Mouse (Mus musculus) limb, embryonic 15.5 days (tissue): ENCODE results near the gene Agtr1a. TPM values are rescaled to one million over a fixed set of nuclear protein-coding genes. Genes with fewer than 3 reads are reported as not detected.

ENCODE experiments used
- ATAC-seq: fragments of 200-750 bp; cut with Nextera tagmentation; 2 replicates; pipeline ENCODE4 v1.8.0; 2017; ENCODE audit warnings: low read depth, moderate TSS enrichment; ENCODE audit not compliant: insufficient number of reproducible peaks, low FRiP score, low TSS enrichment
- H3K27ac ChIP-seq: fragments of 300-500 bp; sonication (generic); 2 replicates; pipeline ENCODE4 v1.5.1; 2015; ENCODE audit warnings: moderate library complexity, mild to moderate bottlenecking, inconsistent platforms
- H3K27me3 ChIP-seq: fragments of 300-500 bp; sonication (generic); 2 replicates; pipeline ENCODE4 v1.6.1; 2015; ENCODE audit warnings: inconsistent platforms
- H3K36me3 ChIP-seq: fragments of 300-500 bp; sonication (generic); 2 replicates; pipeline ENCODE4 v1.6.1; 2015; ENCODE audit warnings: inconsistent platforms
- H3K4me1 ChIP-seq: fragments of 300-500 bp; sonication (generic); 2 replicates; pipeline ENCODE4 v1.6.1; 2015; ENCODE audit warnings: inconsistent platforms
- H3K4me2 ChIP-seq: fragments of 300-500 bp; sonication (generic); 2 replicates; pipeline ENCODE4 v1.6.1; 2015; ENCODE audit warnings: mild to moderate bottlenecking, inconsistent platforms
- H3K4me3 ChIP-seq: fragments of 300-500 bp; sonication (generic); 2 replicates; pipeline ENCODE4 v1.5.1; 2015; ENCODE audit warnings: mild to moderate bottlenecking, inconsistent platforms
- H3K9ac ChIP-seq: fragments of 300-500 bp; sonication (generic); 2 replicates; pipeline ENCODE4 v1.6.1; 2015; ENCODE audit warnings: inconsistent platforms
- H3K9me3 ChIP-seq: fragments of 300-500 bp; sonication (generic); 2 replicates; pipeline ENCODE4 v1.6.1; 2016; ENCODE audit warnings: inconsistent platforms
- WGBS: fragments of 180-500 bp; shearing (Covaris S2); methylation state at CpG from one replicate; pipeline ENCODE4 v1.1.7; 2015; 5-methylcytosine and 5-hydroxymethylcytosine counted together
- polyA plus RNA-seq: library from polyadenylated mRNA; unstranded; fragments of >200 nt; fragmentation: Nextera tagmentation; extraction: Ambion mirVana; gene quantifications from 2 replicates; pipeline ENCODE4 v1.2.1, GENCODE M21; 2015

Gene Agtr1a
- polyA plus RNA-seq, 1 experiment from 2014 or later = 7.6 TPM

GRCm38 (mm10) chr13:30341987-30342898 is 6.0 kb downstream of the Agtr1a start:
- ATAC-seq = 0 out of 2 replicates have a peak, but pooled peaks have one; percentile 14
- H3K27me3 ChIP-seq = peaks cover 5% of the 10 kb centered on the region; the same call in 1 of the 2 replicates
- H3K9me3 ChIP-seq = no peaks in the 10 kb centered on the region
- H3K4me2 ChIP-seq = no peak overlapping the region
- H3K4me1 ChIP-seq = peaks cover 4% of the 10 kb centered on the region; the same call in 1 of the 2 replicates
- H3K36me3 ChIP-seq = no peaks in the 10 kb centered on the region
- no peak overlapping the region for H3K4me3 ChIP-seq
- no peak overlapping the region for H3K9ac ChIP-seq
- WGBS = 58% methylated on average over 19 of the region's 19 CpGs
- H3K27ac ChIP-seq = peak overlapping the region; percentile 27; the same call in 1 of the 2 replicates

DNA sequence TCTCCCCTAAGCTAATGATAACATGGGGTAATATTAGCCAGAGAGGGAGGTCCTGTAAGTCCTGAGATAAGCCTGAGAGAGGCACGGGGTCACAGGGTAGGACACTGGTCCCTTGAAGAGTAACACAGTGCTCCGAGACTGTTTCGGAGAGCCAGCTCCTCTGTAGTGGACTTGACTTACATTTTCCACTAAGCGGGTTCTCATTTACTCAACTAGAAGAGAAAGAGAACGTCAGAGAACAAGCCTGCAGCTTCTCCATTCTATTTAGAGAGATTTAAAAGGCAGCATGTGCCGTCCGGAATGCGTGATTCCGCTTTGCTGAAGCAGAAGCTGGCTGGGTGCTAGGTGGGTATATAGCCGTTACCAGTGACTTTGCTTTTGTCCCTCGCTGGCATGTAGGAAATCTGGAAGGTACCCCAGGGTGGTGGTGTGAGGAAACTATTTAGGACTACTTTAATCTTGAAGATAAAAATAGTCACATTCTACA is 9.2 kb downstream of the Agtr1a start:
- H3K9ac ChIP-seq = no peak overlapping the region
- ATAC-seq = no peak
- WGBS = 83% methylated on average over 11 of the region's 11 CpGs
- no peak overlapping the region for H3K4me2 ChIP-seq
- no peak overlapping the region for H3K4me3 ChIP-seq
- H3K27ac ChIP-seq = no peak overlapping the region
- no peaks in the 10 kb centered on the region for H3K9me3 ChIP-seq
- H3K4me1 ChIP-seq = peaks cover 4% of the 10 kb centered on the region; the same call in 1 of the 2 replicates
- no peaks in the 10 kb centered on the region for H3K27me3 ChIP-seq
- H3K36me3 ChIP-seq = no peaks in the 10 kb centered on the region

- no peaks in the 10 kb centered on the region for H3K36me3 ChIP-seq
These were observed 10.6 kb downstream of the Agtr1a start for GRCm38 (mm10) chr13:30346881-30347280.

DNA sequence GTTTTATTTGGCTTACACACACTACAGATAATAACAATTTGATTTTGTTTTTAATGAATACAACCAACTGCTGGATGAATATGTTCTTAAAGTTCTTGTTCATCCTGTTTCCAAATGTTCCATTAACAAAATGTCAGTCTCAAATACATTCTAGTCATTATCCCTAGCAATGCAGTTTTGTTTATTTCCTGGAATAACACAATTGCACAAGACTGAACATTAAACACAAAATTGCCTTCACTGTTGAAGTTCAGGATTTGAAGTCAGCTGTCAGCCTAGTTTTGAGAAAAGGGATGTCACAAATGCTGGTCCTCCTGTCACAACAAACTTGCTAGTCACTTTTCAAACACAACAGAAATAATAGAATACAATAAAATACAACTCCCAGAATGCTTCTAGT is 12.1 kb downstream of the Agtr1a start:
- Histone ChIP-seq H3K36me3 (no peaks in the 10 kb centered on the region), H3K27me3 (no peaks in the 10 kb centered on the region), H3K4me2 (no peak overlapping the region), H3K9me3 (no peaks in the 10 kb centered on the region), H3K4me3 (no peak overlapping the region), H3K27ac (no peak overlapping the region), H3K4me1 (no peaks in the 10 kb centered on the region), H3K9ac (no peak overlapping the region)
- ATAC-seq = no peak

More at GRCm38 (mm10) chr13:30346881-30347280, 10.6 kb downstream of the Agtr1a start:
- Histone ChIP-seq H3K9me3 (no peaks in the 10 kb centered on the region), H3K4me2 (no peak overlapping the region), H3K27ac (no peak overlapping the region), H3K9ac (no peak overlapping the region), H3K27me3 (no peaks in the 10 kb centered on the region), H3K4me3 (no peak overlapping the region), H3K4me1 (peaks cover 4% of the 10 kb centered on the region; the same call in 1 of the 2 replicates)
- ATAC-seq = no peak
- WGBS = 55% methylated on average over 4 of the region's 4 CpGs

GRCm38 (mm10) chr13:30351966-30352365 is 15.7 kb downstream of the Agtr1a start:
- Histone ChIP-seq H3K4me2 (no peak overlapping the region), H3K27me3 (no peaks in the 10 kb centered on the region), H3K27ac (no peak overlapping the region), H3K4me1 (no peaks in the 10 kb centered on the region), H3K9ac (no peak overlapping the region), H3K4me3 (no peak overlapping the region), H3K36me3 (no peaks in the 10 kb centered on the region), H3K9me3 (no peaks in the 10 kb centered on the region)
- WGBS = 76% methylated on average over 13 of the region's 13 CpGs
- no peak for ATAC-seq

GRCm38 (mm10) chr13:30354991-30355580 is 18.8 kb downstream of the Agtr1a start:
- ATAC-seq = no peak
- Histone ChIP-seq H3K9me3 (no peaks in the 10 kb centered on the region), H3K27ac (no peak overlapping the region), H3K9ac (no peak overlapping the region), H3K4me2 (no peak overlapping the region), H3K4me1 (no peaks in the 10 kb centered on the region), H3K36me3 (no peaks in the 10 kb centered on the region), H3K27me3 (no peaks in the 10 kb centered on the region), H3K4me3 (no peak overlapping the region)
- WGBS = 89% methylated on average over 6 of the region's 6 CpGs

DNA sequence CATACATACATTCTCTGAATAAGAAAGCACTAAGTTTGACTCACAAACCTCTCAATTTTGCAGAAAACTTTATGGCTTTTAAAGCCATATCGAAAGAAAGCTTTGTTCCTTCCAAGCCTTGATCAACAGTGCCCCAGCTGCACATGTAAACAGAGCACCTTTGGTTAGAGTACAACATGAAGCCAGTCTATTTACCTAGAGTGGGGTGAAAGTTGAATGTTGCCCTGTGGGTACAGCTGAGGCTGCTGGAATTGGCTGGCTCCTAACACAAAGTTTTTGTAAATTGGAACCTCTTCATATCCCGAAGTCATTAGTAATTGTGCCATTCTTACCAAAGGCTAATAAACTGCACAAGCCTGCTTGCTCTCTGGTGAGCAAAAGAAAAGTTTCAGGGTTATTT is 19.7 kb downstream of the Agtr1a start:
- no peak for ATAC-seq
- H3K9ac ChIP-seq = no peak overlapping the region
- WGBS = 61% methylated on average over 2 of the region's 2 CpGs
- no peaks in the 10 kb centered on the region for H3K9me3 ChIP-seq
- H3K27ac ChIP-seq = no peak overlapping the region
- no peaks in the 10 kb centered on the region for H3K27me3 ChIP-seq
- no peaks in the 10 kb centered on the region for H3K36me3 ChIP-seq
- no peak overlapping the region for H3K4me2 ChIP-seq
- H3K4me3 ChIP-seq = no peak overlapping the region
- H3K4me1 ChIP-seq = no peaks in the 10 kb centered on the region

DNA sequence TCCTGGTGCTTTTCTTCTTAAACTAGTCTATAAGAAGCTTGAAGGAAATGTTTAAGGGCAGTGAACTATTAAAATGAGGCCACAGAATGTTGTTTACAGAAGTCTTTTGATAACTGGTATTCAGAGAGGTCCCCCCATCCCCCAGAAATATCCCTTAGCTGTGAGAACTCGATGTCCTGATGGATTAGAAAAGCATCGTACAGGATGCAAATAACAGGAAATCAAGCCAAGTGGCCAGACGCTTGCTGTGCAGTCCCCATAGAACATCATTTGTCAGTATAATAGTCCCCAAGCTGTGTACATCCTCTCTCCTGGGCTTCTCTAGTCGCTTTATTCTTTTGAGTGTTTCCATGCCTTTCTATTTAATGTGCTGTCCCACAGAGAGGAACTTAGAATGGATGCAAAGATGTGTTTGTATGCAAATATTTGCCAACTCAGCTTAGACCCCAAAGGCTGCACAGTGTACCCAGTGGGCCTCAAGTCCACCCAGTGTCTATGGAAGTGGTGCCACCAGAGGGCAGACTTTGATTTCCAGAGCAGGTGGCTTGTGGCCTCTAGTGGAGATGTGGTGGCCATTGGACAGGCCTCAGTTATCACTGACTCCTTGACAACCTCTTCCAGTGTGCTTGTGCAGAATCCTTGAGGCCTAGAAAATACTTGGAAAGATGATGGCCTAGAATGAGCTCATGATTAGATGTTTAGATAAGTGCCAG is 22.4 kb downstream of the Agtr1a start:
- H3K27me3 ChIP-seq = no peaks in the 10 kb centered on the region
- no peak overlapping the region for H3K4me3 ChIP-seq
- no peak for ATAC-seq
- 64% methylated on average over 4 of the region's 4 CpGs for WGBS
- H3K9ac ChIP-seq = no peak overlapping the region
- H3K4me2 ChIP-seq = no peak overlapping the region
- H3K4me1 ChIP-seq = no peaks in the 10 kb centered on the region
- H3K9me3 ChIP-seq = no peaks in the 10 kb centered on the region
- no peaks in the 10 kb centered on the region for H3K36me3 ChIP-seq
- no peak overlapping the region for H3K27ac ChIP-seq

DNA sequence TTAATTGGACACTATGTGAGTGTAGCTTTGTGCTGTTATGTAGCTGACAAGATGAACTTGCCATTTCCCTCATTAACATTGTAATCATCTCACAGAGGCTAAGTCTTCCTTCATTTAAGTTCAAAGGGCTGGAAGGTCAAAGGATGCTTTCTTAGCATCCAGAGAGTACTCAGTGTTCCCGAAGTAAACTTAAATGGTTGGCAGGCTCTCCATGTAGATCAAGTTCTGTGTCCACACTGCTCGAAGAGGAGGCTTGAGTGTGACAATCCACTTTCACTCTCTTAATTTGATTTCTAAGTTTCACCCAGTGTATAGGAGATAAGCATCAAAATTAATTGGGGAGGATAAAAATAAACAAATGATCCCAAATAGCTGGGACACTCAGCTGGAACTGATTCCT is 23.6 kb downstream of the Agtr1a start:
- Histone ChIP-seq H3K9me3 (no peaks in the 10 kb centered on the region), H3K4me3 (no peak overlapping the region), H3K4me2 (no peak overlapping the region), H3K9ac (no peak overlapping the region), H3K4me1 (no peaks in the 10 kb centered on the region), H3K36me3 (no peaks in the 10 kb centered on the region), H3K27ac (no peak overlapping the region), H3K27me3 (no peaks in the 10 kb centered on the region)
- no peak for ATAC-seq
- WGBS = 83% methylated on average over 2 of the region's 2 CpGs

- WGBS = 33% methylated on average over 5 of the region's 5 CpGs
- no peak overlapping the region for H3K4me3 ChIP-seq
- no peak overlapping the region for H3K27ac ChIP-seq
- no peaks in the 10 kb centered on the region for H3K9me3 ChIP-seq
- H3K9ac ChIP-seq = no peak overlapping the region
- H3K36me3 ChIP-seq = no peaks in the 10 kb centered on the region
- ATAC-seq = no peak
- H3K4me1 ChIP-seq = no peaks in the 10 kb centered on the region
- H3K27me3 ChIP-seq = no peaks in the 10 kb centered on the region
- H3K4me2 ChIP-seq = no peak overlapping the region
These were observed 24.8 kb downstream of the Agtr1a start for GRCm38 (mm10) chr13:30361002-30361401.

GRCm38 (mm10) chr13:30362048-30362447 is 25.8 kb downstream of the Agtr1a start:
- 96% methylated on average over 6 of the region's 6 CpGs for WGBS
- Histone ChIP-seq H3K27me3 (no peaks in the 10 kb centered on the region), H3K4me1 (no peaks in the 10 kb centered on the region), H3K4me2 (no peak overlapping the region), H3K27ac (no peak overlapping the region), H3K4me3 (no peak overlapping the region), H3K9me3 (no peaks in the 10 kb centered on the region), H3K9ac (no peak overlapping the region), H3K36me3 (no peaks in the 10 kb centered on the region)
- no peak for ATAC-seq
